Mouse (Mus musculus) left cerebral cortex, postnatal 14 days (tissue): ENCODE measurements around the gene Usp4. TPM values are rescaled to one million over a fixed set of nuclear protein-coding genes. Genes with fewer than 3 reads are reported as not detected.

ENCODE experiments used
- DNase-seq, 2 experiments: peaks; one replicate each; pipeline ENCODE4 v3.0.0; 2021 to 2022; ENCODE audit warnings: low spot score in 2 of 2, mixed read lengths in 1 of 2
- intact Hi-C: fragments of 180-260 bp; cut with DNase I; formaldehyde crosslinking; loops from one replicate; pipeline ENCODE4 v1.15.1; 2025
- total RNA-seq, 2 experiments: library from RNA; stranded (reverse); gene quantifications; 2 replicates each; pipeline ENCODE4 v1.2.3; 2021

Usp4 gene
- total RNA-seq, 2 experiments from 2014 or later: 115 to 122 TPM

DNA sequence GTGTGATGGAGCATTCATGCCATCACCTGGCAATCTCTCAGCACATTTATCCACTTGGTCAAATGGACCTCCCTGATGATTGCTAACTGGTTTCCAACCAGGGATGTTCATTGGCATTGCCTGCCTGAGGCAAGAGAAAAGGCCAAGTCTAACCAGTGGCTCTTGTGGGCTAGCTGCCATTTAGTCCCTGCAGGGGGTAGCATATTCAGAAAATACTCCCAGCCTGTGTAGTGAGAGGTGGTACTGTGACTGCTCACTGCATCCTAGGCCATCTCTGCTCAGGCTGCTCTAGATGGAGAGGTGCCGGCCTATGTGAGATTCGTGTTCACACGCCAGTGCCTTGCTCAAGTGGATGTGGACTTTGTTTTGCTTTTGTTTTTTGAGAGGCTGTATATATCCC, 50.7 kb downstream of the Usp4 start:
- intact Hi-C loops: no loop called here
- DNase-seq: no peak

DNA sequence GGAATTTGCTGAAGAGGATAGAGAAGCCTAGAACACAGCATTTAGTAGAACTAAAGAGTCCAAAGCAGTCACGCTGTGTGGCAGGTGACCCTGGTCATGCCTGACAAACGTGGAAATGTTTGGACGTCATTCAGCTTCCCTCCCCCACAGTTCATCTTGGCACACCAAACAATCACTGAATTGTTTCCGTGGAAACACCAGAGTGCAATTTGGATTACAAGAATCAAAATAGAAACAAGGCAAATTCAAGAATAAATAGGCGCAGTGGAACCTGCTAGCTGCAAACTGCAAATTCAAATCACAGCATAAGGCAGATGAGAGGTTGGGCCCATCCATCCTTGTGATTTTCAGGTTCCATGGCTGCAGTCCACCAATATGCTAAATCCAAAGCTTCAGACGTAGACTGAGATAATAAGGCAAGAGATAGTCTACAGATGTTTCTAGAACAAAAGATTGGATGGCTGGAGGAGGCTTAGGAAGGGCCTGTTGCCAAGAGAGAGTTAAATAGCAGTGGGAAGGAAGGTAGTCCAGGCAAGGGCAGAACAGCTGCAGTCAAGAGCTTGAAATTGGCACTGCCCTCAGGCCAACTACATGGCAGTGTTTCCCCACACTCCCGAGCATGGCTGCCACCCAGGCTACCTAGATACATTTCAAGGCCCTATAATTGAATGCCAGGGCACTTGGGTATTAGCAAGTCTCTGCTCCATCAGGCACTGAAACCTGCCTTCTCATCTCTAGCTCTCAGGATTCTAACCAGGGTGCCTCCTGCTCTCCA, 53.7 kb downstream of the Usp4 start:
- intact Hi-C loops: no loop called here

GRCm38 (mm10) chr9:108403081-108403480, 55.4 kb downstream of the Usp4 start:
- DNase-seq: peak; percentile 36 to 52
- intact Hi-C loops: no loop called here

More for the DNA sequence above, 53.7 kb downstream of the Usp4 start:
- peak; percentile 73 to 92 for DNase-seq

DNA sequence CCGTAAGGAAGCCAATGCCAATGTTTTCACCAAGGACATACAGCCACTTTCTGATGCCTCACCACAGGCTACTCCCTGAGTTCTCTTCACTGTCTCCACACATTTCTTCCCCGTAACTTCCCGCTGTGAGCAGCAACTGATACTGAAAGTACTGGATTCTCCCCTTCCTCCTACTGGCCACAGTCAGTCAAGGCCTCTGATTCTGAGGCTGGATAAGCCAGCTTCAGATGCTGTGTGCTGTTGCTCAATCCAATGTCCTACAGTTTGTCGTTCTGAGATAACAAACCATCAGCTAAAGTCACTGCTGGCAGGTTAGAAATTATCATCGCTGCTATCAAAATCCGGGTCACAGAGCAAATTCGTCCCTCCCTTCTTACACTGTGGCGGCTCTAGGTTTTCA, 56.8 kb downstream of the Usp4 start:
- intact Hi-C loops: no loop called here
- DNase-seq: no peak

GRCm38 (mm10) chr9:108409535-108409934, 61.9 kb downstream of the Usp4 start:
- intact Hi-C loops: no loop called here
- DNase-seq: no peak

DNA sequence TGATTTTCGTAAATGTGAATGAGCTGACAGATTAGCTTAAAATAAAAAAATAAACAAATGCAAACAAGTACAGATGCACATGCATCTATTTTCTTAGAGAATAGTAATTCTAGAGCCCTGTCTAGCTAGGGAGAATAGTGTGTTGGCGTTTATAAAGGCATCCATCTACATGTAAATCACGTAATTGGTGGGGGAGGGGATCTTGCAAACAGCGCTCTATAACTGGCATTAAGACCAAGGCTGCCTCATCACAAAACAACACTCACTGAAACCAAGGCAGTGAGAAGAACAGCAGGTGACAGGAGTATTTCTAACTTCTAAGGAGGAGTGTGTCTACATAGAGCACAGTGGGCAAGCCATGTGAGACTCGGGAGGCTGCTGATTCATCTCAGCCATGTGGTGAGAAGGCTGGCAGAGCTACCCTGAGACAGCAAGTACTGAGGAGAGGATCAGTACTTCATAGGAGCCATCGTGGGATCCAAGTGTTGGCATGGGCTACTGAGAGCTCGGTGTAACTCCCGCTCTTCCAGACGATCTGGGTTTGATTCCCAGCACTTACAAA, 63.8 kb downstream of the Usp4 start:
- DNase-seq: peak; percentile 57 to 87
- intact Hi-C loops: loop anchor here (5.0 kb wide), 1 partner anchor 41 kb away; no protein-coding TSS in a partner anchor

DNA sequence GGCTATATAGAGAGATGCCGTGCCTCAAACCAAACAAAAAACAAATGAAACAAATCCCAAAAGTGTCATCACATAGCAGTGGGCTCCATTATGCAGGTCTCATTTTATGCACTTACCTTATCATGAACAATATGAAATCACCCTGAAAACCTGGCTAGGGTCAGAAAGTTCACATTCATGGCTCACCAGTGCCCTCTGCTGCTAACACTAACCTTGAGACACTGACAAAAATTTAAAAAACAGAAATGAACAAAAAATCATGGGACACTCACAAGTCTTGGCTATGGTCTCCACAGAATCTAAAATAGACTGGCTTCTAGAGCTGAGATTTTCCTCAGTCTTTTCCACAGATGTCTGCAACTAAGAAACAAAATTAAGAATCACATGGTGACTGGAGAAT, 64.6 kb downstream of the Usp4 start:
- intact Hi-C loops: loop anchor here (5.0 kb wide), 1 partner anchor 40 kb away; no protein-coding TSS in a partner anchor
- DNase-seq: no peak

- intact Hi-C loops: no loop called here
- DNase-seq: no peak
Observed at GRCm38 (mm10) chr9:108428384-108428783, 80.7 kb downstream of the Usp4 start, which contains the start of gene Ccdc36. Gene Ccdc36, minus strand, starts transcription at chr9:108428484.

DNA sequence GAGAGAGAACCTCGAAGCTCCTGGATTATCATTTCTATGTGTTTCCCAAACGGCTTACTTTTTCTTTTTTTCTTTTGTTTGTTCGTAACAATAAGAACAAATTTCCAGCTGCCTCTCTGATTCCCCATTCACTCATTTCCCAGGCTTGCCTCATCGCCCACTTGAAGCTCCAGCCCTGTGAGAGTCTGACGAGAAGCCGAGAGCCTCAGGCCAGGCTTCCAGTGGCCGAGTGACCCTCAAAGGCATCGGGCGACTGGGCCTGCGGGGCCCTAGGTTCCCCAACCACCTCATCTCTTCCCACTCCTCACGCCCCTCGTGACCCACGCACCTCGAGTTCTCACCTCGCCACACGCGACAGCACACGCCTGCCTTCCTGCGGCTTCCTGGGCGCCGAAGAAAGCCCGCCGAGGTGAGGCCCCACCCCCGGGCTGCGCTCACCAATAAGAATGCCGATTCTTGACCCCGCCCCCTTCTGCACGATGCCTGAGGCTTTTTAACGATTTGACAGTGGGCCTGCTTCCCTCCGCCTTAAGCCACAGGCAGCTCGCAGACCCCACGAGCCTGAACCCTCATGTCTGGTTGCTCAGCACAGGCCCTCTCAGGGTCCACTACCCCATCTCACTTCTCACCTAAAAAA, 83.9 kb downstream of the Usp4 start:
- intact Hi-C loops: no loop called here
- no peak for DNase-seq

GRCm38 (mm10) chr9:108436182-108436581, 88.5 kb downstream of the Usp4 start, which contains the start of gene BC048562:
Gene BC048562, plus strand, starts transcription at chr9:108436482.
- DNase-seq: no peak
- intact Hi-C loops: no loop called here

GRCm38 (mm10) chr9:108439176-108439575, 91.5 kb downstream of the Usp4 start:
- no peak for DNase-seq
- intact Hi-C loops: no loop called here

- DNase-seq: no peak
- intact Hi-C loops: no loop called here
Observed at GRCm38 (mm10) chr9:108440485-108440884, 92.8 kb downstream of the Usp4 start.

- peak; percentile 64 to 82 for DNase-seq
- intact Hi-C loops: no loop called here
Observed at GRCm38 (mm10) chr9:108441236-108441919, 93.7 kb downstream of the Usp4 start.

Other genes starting within 250 kb of the Usp4 start
- 100 to 1,000 TPM; 223 to 244 TPM for gene Bsn, start 157.5 kb upstream of the Usp4 start, total RNA-seq
- gene Dag1, start 83.9 kb upstream of the Usp4 start, total RNA-seq: 100 to 1,000 TPM; 122 to 125 TPM
- gene Nicn1, start 57.4 kb upstream of the Usp4 start, total RNA-seq: 100 to 1,000 TPM; 108 to 118 TPM
- gene Amt, start 51.0 kb upstream of the Usp4 start, total RNA-seq: 10 to 100 TPM; 26.0 to 31.3 TPM
- gene Rhoa, start 41.7 kb upstream of the Usp4 start, total RNA-seq: 100 to 1,000 TPM; 185 to 197 TPM
- gene Tcta, start 41.7 kb upstream of the Usp4 start, total RNA-seq: 10 to 100 TPM; 45.9 to 46.1 TPM
- gene Gpx1, start 8.9 kb upstream of the Usp4 start, total RNA-seq: 100 to 1,000 TPM in 1 of 2 experiments, 10 to 100 TPM in 1; 86.5 to 108 TPM
- gene 1700102P08Rik, start 45.0 kb downstream of the Usp4 start, total RNA-seq: 1 to 10 TPM; 1.4 to 2.7 TPM
- gene Ccdc36, start 80.6 kb downstream of the Usp4 start, total RNA-seq: under 1 TPM; 0.11 to 0.21 TPM
- gene BC048562, start 88.6 kb downstream of the Usp4 start, total RNA-seq: not detected
- gene Ccdc71, start 112.7 kb downstream of the Usp4 start, total RNA-seq: 10 to 100 TPM; 38.3 to 40.2 TPM
- 10 to 100 TPM; 36.1 to 38.4 TPM for gene Klhdc8b, start 113.7 kb downstream of the Usp4 start, total RNA-seq
- 10 to 100 TPM; 36.0 to 38.3 TPM for gene Lamb2, start 131.9 kb downstream of the Usp4 start, total RNA-seq
- gene Usp19, start 142.7 kb downstream of the Usp4 start, total RNA-seq: 100 to 1,000 TPM; 119 to 128 TPM
- gene Qars, start 159.9 kb downstream of the Usp4 start, total RNA-seq: 10 to 100 TPM; 76.7 to 80.8 TPM
- gene Qrich1, start 169.0 kb downstream of the Usp4 start, total RNA-seq: 100 to 1,000 TPM; 126 to 130 TPM
- 10 to 100 TPM; 57.6 to 60.5 TPM for gene Impdh2, start 212.4 kb downstream of the Usp4 start, total RNA-seq
- gene Ndufaf3, start 219.6 kb downstream of the Usp4 start, total RNA-seq: 10 to 100 TPM; 65.9 to 66.5 TPM
- gene Dalrd3, start 222.0 kb downstream of the Usp4 start, total RNA-seq: 10 to 100 TPM; 76.6 to 77.8 TPM
- 100 to 1,000 TPM; 184 to 202 TPM for gene Wdr6, start 230.9 kb downstream of the Usp4 start, total RNA-seq
- gene P4htm, start 249.8 kb downstream of the Usp4 start, total RNA-seq: 10 to 100 TPM; 60.3 to 61.6 TPM